Mouse (Mus musculus) monocyte, adult 2 months (primary cell): ENCODE results near the gene Pde11a.
"Not testable (repeated sequence)": the region's sequence is repeated elsewhere in the genome, so short reads cannot be mapped to it uniquely, and the experiment has no call there.

Source experiments
- DNase-seq, 2 experiments: peaks; one replicate each; pipeline ENCODE4 v3.0.0; 2022; ENCODE audit warnings: low spot score in 2 of 2, low read depth in 1 of 2

Gene Pde11a

DNA sequence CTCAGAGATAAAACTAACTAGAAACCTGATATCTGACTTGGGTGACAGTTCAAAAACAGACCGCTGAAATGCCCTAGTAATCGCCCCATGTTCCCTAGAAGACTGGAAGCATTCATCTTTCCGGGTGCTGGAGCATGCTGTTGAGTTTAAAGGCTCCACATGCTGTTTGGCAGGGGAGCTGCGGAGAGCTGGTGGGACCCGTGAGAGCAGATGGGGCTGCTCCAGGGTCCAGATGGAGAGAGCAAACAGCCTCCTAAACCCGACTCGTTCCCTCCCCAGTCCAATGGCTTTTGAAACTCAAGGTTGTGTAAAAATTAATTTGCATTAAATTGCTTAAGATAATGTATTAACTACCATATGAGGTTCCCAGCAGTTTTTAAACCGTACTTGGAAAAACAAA, 339.9 kb downstream of the Pde11a start:
- no peak for DNase-seq

GRCm38 (mm10) chr2:75997726-75998125, 340.8 kb downstream of the Pde11a start:
- DNase-seq: no peak

- DNase-seq: no peak
Observed at GRCm38 (mm10) chr2:75994841-75995240, 343.7 kb downstream of the Pde11a start.

DNA sequence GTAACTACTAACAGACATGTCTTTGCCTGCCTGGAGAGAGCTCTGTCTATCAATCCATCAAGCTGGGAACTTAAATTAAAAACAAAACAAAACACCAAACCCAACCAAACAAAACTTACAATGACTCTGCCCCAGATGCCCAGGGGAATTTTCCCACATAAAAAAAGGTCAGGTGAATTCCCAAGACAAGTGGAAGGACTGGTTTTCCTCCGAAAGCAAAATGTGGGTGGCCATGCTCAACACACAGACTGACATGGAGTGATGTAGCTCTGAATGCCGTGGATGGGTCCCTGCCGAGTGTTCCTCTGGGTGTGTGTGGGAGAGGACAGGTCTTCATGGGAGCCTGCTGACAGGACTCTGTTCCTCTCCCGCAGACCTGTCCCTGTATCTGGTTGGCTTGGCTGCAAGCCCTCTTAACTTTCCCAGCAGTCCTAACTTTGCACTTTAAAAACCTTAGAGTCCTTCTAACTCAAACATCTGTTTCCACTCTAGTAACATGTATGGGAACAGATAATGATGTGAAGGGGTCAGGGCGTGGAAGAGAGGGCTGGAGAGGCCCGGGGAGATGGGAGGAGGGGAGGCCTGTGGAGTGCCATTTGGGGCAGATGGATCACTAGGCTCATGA, 346.9 kb downstream of the Pde11a start:
- DNase-seq: no peak

- DNase-seq: peak; percentile 28 to 29
Observed at GRCm38 (mm10) chr2:75990885-75991539, 347.6 kb downstream of the Pde11a start.

GRCm38 (mm10) chr2:75989694-75990093, 348.9 kb downstream of the Pde11a start:
- no peak for DNase-seq

DNA sequence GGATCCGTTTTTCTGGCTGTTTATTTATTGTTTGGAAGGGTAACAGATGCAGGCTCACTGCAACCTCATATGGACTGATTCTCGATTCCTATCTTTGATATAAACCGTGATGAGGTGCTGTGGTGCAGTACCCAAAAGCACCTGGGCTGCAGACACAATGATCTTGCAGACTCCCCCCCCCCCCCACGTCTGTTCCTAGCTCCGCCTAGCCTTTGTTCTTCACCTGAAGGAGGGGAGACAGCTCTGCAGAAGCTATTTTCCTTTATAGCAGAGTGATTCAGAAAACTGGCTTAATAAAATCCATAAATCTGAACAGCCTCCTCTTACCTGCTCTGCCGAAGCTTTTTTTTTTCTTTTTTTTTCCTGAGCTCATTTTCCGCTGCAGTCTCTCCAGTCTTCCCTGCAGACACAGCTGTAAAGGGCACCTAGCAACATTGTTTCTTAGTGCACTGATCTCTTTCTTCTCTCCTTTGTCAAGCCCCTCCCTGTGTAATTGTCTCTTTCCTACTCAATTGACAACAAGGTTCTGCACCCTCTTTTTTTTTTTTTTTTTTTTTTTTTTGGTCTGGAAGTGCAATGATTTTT, 349.7 kb downstream of the Pde11a start:
- DNase-seq: no peak

- DNase-seq: no peak
Observed at GRCm38 (mm10) chr2:75988378-75988777, 350.2 kb downstream of the Pde11a start.

DNA sequence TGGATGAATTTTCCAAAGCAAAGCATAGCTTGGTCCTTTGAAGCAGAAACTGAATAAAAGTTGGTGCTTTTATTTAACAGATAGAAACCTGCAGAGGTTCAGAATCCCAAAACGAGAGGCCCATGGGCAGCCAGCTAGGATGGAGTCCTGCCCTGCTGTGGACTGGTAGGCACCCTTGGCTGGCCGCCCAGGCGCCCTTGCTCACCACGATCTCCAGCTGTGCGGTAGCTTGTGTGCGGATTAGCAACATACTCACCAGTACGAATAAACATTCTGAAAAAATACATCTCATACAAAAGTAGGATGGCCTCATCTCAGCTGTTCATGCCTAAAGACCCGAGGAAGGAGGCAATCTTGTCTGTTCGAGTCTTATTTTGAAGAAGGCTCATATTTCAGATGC, 350.8 kb downstream of the Pde11a start:
- no peak for DNase-seq

DNA sequence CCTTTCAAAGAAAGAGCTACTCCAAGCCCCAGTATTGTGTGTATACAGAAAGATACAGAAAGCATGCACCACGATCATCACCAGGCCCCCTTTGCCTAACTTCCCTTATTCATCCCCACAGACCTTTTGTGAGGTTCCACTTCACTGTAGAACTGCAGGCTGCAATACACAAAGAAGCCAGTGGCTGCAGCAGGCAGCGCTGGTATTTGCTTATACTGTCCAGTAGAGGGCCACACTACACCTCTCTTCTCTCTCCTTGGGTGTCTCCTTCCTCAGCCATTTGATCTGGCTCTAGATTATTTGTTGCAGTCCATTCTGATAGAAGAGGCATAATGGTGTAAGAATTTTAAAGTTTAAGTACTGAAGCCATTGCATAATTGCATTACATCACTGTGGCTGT, 353.4 kb downstream of the Pde11a start:
- DNase-seq: peak; percentile 39 to 43

DNA sequence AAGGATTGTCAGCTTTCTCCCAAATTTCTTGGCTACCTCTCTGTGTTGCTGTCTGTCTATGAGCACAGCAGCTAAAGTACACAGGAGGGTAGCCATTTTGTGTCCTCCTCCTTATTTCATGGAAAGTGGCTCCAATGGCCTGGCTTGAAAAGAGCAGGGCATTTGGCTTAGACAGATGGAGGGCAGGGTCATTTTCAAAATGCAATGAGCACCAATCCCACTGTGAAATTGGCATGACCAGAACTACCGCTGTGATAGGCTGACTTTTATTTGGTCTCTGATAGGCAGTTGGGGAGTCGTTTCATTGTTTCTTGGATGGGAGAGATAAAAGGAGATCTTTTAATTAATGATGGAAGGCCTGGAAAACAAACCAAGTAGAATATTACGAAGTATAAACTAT, 354.7 kb downstream of the Pde11a start:
- no peak for DNase-seq

GRCm38 (mm10) chr2:75983091-75983490, 355.5 kb downstream of the Pde11a start:
- no peak for DNase-seq

GRCm38 (mm10) chr2:75982626-75983025, 355.9 kb downstream of the Pde11a start:
- DNase-seq: no peak

GRCm38 (mm10) chr2:75981440-75982081, 357.0 kb downstream of the Pde11a start, which contains the start of gene Ttc30a1:
TSS of gene Ttc30a1 (minus strand) at chr2:75981967.
- DNase-seq: peak; percentile 40 to 52

DNA sequence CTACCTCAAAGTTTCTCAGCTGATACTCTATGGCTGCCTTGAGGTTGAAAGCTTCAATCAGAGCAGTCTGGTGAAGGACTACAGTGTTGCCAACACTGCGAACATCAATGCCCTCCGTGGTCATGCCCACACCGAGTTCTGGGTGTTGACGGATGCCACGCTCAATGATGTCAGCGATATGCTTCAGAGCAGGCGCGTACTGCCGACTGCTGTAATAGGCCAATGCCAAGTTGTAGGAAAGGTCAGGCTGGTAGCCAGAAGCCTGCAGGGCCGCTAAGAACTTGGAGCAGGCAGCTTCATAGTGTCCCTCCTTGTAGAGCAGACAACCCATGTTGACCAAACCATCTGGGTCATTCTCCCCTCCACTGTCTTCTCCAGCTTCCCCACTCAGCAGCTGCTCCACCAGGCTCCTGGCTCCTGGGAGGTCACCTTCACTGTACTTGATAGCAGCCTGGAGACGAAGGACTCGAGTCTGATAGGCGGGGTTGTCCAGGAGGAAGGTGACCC, 357.6 kb downstream of the Pde11a start:
- not testable (repeated sequence) for DNase-seq

GRCm38 (mm10) chr2:75977752-75978368, 360.7 kb downstream of the Pde11a start, which contains the start of gene Ttc30a2:
TSS of gene Ttc30a2 (minus strand) at chr2:75978170.
- DNase-seq: peak in 1 of 2 experiments; percentile 6

- DNase-seq: not testable (repeated sequence)
Observed at GRCm38 (mm10) chr2:75976070-75976469, 362.5 kb downstream of the Pde11a start.

DNA sequence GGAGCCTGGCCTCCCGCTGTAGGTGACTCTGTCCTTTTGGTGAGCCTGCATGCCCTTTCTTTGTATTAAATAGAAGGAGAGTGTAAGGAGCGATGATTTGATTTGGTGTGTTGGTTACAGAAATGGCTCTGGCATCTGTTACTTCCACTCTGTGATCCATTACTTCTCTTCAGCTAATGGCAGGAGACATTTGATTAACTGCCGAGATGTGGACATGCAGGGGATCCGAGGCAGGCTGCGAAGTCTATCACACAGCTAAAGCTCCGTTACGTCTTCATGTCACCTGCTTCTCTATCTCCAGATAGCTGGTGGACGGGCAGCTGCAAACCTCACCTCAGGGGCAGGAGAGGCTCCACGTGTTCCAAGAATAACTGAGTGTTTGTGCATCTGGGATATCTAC, 364.4 kb downstream of the Pde11a start:
- no peak for DNase-seq

- DNase-seq: no peak
Observed at GRCm38 (mm10) chr2:75964972-75965371, 373.6 kb downstream of the Pde11a start.

DNA sequence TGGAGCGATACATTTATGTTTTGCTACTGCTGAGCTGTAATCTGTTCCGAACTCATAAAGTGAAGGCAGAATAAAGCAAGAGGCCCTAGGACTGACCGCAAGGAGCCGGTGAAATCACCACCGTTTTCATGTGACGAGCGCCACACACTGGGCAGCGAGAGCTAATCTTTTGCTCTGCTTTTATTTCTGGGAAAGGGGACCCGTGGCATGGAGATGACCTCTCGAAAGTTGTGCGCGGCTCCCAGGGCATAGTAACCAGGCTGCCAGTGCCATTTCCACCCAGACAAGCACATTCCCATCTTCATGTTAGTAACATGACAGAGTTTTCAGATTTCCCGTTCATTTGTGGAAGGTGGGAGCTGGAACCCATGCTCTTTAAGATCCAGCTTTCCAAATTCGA, 374.1 kb downstream of the Pde11a start:
- DNase-seq: peak; percentile 12 to 30

DNA sequence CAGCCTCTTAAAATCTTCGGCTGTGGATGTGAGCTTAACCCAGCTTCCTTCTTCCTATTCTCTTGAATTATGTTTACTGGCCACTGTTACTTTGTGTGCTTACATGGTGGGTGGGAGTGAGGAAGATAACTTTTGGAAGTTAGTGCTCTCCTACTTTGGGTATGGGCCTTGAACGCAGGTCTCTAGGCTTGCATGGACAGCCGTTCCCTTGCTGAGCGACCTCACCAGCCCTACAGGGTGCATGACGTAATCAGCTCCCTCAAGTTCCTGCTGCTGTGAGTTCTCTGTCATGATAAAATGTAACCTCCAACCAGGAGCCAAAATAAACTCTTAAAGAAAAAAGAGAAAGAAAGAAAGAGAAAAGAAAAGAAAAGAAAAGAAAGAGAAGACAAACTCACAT, 374.5 kb downstream of the Pde11a start:
- DNase-seq: no peak
